Mouse (Mus musculus): ENCODE data around the gene Myl6. TPM values are rescaled to one million over a fixed set of nuclear protein-coding genes. Genes with fewer than 3 reads are reported as not detected.
"Not testable (repeated sequence)": the region's sequence is repeated elsewhere in the genome, so short reads cannot be mapped to it uniquely, and the experiment has no call there.

Gene Myl6
- polyA plus RNA-seq, 1 experiment from 2014 or later, result 852 TPM

DNA sequence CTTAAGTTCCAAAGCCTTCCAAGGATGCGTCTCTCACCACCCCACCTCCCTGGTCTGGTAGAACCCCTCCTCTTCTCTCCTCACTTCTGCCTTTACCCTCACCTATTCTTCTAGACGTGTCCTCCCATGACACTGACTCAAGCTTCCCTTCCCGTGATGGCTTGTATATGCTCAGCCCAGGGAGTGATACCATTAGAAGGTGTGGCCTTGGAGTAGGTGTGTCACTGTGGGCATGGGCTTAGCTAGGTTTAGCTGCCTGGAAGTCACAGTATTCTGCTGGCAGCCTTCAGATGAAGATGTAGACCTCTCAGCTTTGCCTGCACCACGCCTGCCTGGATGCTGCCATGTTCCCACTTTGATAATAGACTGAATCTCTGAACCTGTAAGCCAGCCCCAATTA lies 21.1 kb upstream of the Myl6 start:
- H3K36me3 ChIP-seq (ENCODE audit: control insufficient read depth, insufficient read depth, low read length), result peaks cover 5% of the 10 kb centered on the region; the same call in 1 of the 2 replicates
- H3K27ac ChIP-seq (ENCODE audit: low read length), result no peak overlapping the region
- H3K9ac ChIP-seq (ENCODE audit: low read depth, low read length), result no peak overlapping the region
- peaks cover 8% of the 10 kb centered on the region; the same call in 1 of the 2 replicates for H3K27me3 ChIP-seq (ENCODE audit: control insufficient read depth, insufficient read depth, low read depth, low read length)
- 85% methylated on average over 4 of the region's 4 CpGs for WGBS
- no peaks in the 10 kb centered on the region for H3K9me3 ChIP-seq (replicated peaks; ENCODE audit: control insufficient read depth, low read length, poor library complexity, severe bottlenecking)
- H3K4me2 ChIP-seq (ENCODE audit: low read length), result no peak overlapping the region
- H3K4me3 ChIP-seq (ENCODE audit: low read depth, low read length), result no peak overlapping the region
- ATAC-seq, result no peak
- H3K4me1 ChIP-seq (ENCODE audit: control insufficient read depth, insufficient read depth, low read length), result no peaks in the 10 kb centered on the region; the same call in 1 of the 2 replicates

DNA sequence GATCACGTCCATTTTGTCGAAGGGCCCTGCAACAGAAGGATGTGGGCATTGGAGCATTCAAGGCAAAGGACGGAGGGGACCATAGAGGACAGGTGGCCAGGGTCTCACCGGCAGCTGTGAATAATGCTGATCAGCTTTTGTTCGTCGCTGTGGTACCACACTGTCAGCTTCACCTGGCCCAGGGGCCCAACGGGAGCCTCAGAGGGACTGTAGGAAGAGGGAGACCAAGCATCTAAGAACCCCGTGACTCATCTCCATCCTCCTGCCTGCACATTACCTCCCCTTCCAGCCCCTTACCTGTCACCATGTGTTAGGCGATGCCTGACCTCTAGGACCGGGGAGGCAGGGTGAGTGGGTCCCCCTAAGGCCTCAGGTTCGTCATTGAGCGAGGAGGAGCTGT lies 17.8 kb upstream of the Myl6 start:
- ATAC-seq, result no peak
- no peak overlapping the region for H3K4me2 ChIP-seq (ENCODE audit: low read length)

DNA sequence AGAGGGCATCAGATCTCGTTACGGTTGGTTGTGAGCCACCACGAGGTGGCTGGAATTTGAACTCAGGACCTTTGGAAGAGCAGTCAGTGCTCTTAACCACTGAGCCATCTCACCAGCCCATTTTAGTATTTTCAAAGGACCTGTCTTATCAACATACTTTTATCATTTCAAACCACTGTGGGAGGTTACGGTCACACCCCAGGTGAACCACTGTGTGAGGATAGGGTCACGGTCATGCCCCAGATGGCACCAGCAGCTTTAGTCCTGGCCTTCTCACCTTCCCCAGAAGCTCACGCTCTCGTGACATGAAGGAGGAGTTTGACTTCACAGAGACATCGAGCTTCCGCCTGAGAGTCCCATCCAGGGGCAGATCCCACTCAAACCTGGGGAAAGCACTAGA lies 17.2 kb upstream of the Myl6 start:
- no peak for ATAC-seq
- Histone ChIP-seq H3K27me3 (ENCODE audit: control insufficient read depth, insufficient read depth, low read depth, low read length) (peaks cover 2% of the 10 kb centered on the region; the same call in 1 of the 2 replicates), H3K9me3 (replicated peaks; ENCODE audit: control insufficient read depth, low read length, poor library complexity, severe bottlenecking) (no peaks in the 10 kb centered on the region), H3K9ac (ENCODE audit: low read depth, low read length) (no peak overlapping the region), H3K36me3 (ENCODE audit: control insufficient read depth, insufficient read depth, low read length) (peaks cover 7% of the 10 kb centered on the region; the same call in 1 of the 2 replicates), H3K4me2 (ENCODE audit: low read length) (no peak overlapping the region), H3K27ac (ENCODE audit: low read length) (no peak overlapping the region), H3K4me1 (ENCODE audit: control insufficient read depth, insufficient read depth, low read length) (no peaks in the 10 kb centered on the region; the same call in 1 of the 2 replicates), H3K4me3 (ENCODE audit: low read depth, low read length) (no peak overlapping the region)
- 88% methylated on average over 9 of the region's 9 CpGs for WGBS

More for the DNA sequence above, 17.8 kb upstream of the Myl6 start:
- H3K9ac ChIP-seq (ENCODE audit: low read depth, low read length), result no peak overlapping the region
- no peak overlapping the region for H3K4me3 ChIP-seq (ENCODE audit: low read depth, low read length)
- peaks cover 7% of the 10 kb centered on the region; the same call in 1 of the 2 replicates for H3K36me3 ChIP-seq (ENCODE audit: control insufficient read depth, insufficient read depth, low read length)
- no peak overlapping the region for H3K27ac ChIP-seq (ENCODE audit: low read length)
- no peaks in the 10 kb centered on the region for H3K9me3 ChIP-seq (replicated peaks; ENCODE audit: control insufficient read depth, low read length, poor library complexity, severe bottlenecking)
- no peaks in the 10 kb centered on the region; the same call in 1 of the 2 replicates for H3K4me1 ChIP-seq (ENCODE audit: control insufficient read depth, insufficient read depth, low read length)
- 89% methylated on average over 12 of the region's 12 CpGs for WGBS
- H3K27me3 ChIP-seq (ENCODE audit: control insufficient read depth, insufficient read depth, low read depth, low read length), result peaks cover 4% of the 10 kb centered on the region; the same call in 1 of the 2 replicates

DNA sequence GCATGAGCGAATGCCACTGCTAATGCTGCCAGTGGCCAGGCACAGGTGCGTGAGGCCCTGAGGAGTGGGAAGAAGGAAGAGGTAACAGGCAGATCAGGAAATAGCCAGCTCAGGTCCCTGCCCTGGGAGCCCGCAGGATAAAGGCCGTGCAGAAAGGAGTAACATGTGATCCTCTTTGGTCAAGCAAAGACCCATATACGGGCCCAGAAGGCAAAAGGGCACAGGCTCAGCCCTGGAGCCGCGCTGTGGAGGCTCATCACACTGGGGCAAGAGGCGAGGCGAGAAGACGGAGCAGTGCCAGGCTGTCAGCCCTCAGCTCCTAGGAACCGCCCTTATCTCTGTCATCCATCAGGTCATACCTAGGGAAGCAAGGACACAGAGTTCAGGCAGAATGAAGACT lies 16.4 kb upstream of the Myl6 start:
- H3K4me2 ChIP-seq (ENCODE audit: low read length), result no peak overlapping the region
- H3K9ac ChIP-seq (ENCODE audit: low read depth, low read length), result no peak overlapping the region
- H3K27me3 ChIP-seq (ENCODE audit: control insufficient read depth, insufficient read depth, low read depth, low read length), result no peaks in the 10 kb centered on the region
- peaks cover 4% of the 10 kb centered on the region; the same call in 1 of the 2 replicates for H3K36me3 ChIP-seq (ENCODE audit: control insufficient read depth, insufficient read depth, low read length)
- no peak overlapping the region for H3K4me3 ChIP-seq (ENCODE audit: low read depth, low read length)
- WGBS, result 93% methylated on average over 11 of the region's 11 CpGs
- H3K27ac ChIP-seq (ENCODE audit: low read length), result no peak overlapping the region
- H3K9me3 ChIP-seq (replicated peaks; ENCODE audit: control insufficient read depth, low read length, poor library complexity, severe bottlenecking), result no peaks in the 10 kb centered on the region
- H3K4me1 ChIP-seq (ENCODE audit: control insufficient read depth, insufficient read depth, low read length), result no peaks in the 10 kb centered on the region
- no peak for ATAC-seq

DNA sequence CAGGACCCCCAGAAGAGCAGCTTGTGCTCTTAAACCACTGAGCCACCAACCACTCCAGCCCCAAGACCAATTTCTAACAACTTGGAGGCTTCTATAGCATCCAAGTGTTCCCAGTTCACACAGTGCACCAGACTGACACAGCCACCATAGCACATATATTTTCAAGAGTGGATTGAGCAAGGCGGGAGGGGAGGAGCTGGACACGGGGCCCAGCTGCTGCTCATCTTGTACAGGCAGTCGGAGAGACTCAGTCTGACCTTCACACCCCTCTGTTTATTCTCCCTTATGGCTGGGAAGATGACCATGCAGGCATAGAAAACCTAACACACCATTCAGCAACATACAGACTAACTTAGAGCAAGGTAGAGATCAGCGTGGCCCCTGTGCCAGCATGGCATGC lies 15.9 kb upstream of the Myl6 start:
- H3K4me1 ChIP-seq (ENCODE audit: control insufficient read depth, insufficient read depth, low read length), result no peaks in the 10 kb centered on the region

DNA sequence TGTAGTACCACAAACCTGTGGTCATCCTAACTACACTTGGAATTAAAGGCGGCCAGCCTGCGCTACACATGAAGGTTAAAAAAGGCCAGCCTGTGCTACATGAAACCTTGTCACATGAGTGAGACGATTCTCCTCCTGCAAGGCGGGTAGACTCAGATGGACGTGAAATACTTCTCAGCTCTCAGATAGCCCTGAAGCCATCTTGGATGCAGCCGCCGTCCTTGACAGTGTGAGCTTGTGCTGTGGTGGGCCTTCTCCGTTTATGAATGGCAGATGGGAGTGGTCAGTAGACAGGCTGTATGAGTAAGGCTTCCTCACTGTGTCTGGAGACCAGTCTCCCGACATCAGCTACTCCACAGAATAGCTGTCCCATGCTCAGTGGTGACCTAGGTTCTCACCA lies 15.3 kb upstream of the Myl6 start:
- no peak overlapping the region for H3K9ac ChIP-seq (ENCODE audit: low read depth, low read length)
- H3K4me3 ChIP-seq (ENCODE audit: low read depth, low read length), result no peak overlapping the region
- H3K9me3 ChIP-seq (replicated peaks; ENCODE audit: control insufficient read depth, low read length, poor library complexity, severe bottlenecking), result no peaks in the 10 kb centered on the region
- H3K4me2 ChIP-seq (ENCODE audit: low read length), result no peak overlapping the region
- peaks cover 4% of the 10 kb centered on the region; the same call in 1 of the 2 replicates for H3K36me3 ChIP-seq (ENCODE audit: control insufficient read depth, insufficient read depth, low read length)
- 92% methylated on average over 9 of the region's 9 CpGs for WGBS
- no peaks in the 10 kb centered on the region for H3K27me3 ChIP-seq (ENCODE audit: control insufficient read depth, insufficient read depth, low read depth, low read length)
- H3K27ac ChIP-seq (ENCODE audit: low read length), result no peak overlapping the region
- H3K4me1 ChIP-seq (ENCODE audit: control insufficient read depth, insufficient read depth, low read length), result no peaks in the 10 kb centered on the region
- ATAC-seq, result no peak

More for the DNA sequence above, 15.9 kb upstream of the Myl6 start:
- 88% methylated on average over 4 of the region's 4 CpGs for WGBS
- no peak for ATAC-seq
- Histone ChIP-seq H3K4me2 (ENCODE audit: low read length) (no peak overlapping the region), H3K27me3 (ENCODE audit: control insufficient read depth, insufficient read depth, low read depth, low read length) (no peaks in the 10 kb centered on the region), H3K4me3 (ENCODE audit: low read depth, low read length) (no peak overlapping the region), H3K36me3 (ENCODE audit: control insufficient read depth, insufficient read depth, low read length) (peaks cover 4% of the 10 kb centered on the region; the same call in 1 of the 2 replicates), H3K9me3 (replicated peaks; ENCODE audit: control insufficient read depth, low read length, poor library complexity, severe bottlenecking) (no peaks in the 10 kb centered on the region), H3K9ac (ENCODE audit: low read depth, low read length) (no peak overlapping the region), H3K27ac (ENCODE audit: low read length) (no peak overlapping the region)

DNA sequence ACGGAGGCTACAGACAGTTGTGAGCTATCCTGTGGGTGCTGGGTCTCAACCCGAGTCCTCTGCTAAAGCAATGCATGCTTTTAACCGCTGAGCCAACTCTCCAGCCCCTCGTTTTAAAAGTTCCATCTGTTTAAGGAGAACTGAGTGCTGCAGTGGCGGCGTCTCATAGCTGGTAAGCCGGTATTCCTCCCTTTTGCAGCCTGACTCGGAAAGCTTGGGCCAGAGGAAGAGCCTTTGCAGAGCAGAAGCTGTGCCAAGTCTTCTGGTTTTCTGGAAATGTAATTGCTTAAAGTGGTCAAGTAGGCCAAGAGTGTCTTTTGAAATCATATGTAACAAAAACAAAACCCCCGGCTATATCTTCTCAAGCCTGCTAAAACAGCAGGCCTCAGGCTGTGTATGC lies 14.3 kb upstream of the Myl6 start:
- Histone ChIP-seq H3K27ac (ENCODE audit: low read length) (no peak overlapping the region), H3K9ac (ENCODE audit: low read depth, low read length) (no peak overlapping the region), H3K36me3 (ENCODE audit: control insufficient read depth, insufficient read depth, low read length) (peaks cover 4% of the 10 kb centered on the region; the same call in 1 of the 2 replicates), H3K4me1 (ENCODE audit: control insufficient read depth, insufficient read depth, low read length) (no peaks in the 10 kb centered on the region), H3K27me3 (ENCODE audit: control insufficient read depth, insufficient read depth, low read depth, low read length) (no peaks in the 10 kb centered on the region), H3K9me3 (replicated peaks; ENCODE audit: control insufficient read depth, low read length, poor library complexity, severe bottlenecking) (no peaks in the 10 kb centered on the region), H3K4me2 (ENCODE audit: low read length) (no peak overlapping the region), H3K4me3 (ENCODE audit: low read depth, low read length) (no peak overlapping the region)
- no peak for ATAC-seq
- WGBS, result 84% methylated on average over 9 of the region's 9 CpGs

DNA sequence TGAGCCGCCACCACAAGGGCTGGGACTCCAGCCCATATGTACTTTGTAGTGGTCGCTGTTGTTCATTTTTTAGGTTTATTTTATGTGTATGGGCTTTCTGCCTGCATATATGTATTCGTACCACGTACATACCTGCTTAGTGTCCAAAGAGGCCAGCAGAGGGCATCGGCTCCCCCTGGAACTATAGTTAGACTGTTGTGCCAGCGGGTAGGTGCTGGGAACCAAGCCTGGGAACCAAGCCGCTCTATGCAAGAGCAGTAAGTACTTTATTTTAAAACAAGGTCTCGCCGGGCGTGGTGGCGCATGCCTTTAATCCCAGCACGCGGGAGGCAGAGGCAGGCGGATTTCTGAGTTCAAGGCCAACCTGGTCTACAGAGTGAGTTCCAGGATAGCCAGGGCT lies 12.0 kb upstream of the Myl6 start:
- Histone ChIP-seq H3K4me3 (ENCODE audit: low read depth, low read length) (no peak overlapping the region), H3K9ac (ENCODE audit: low read depth, low read length) (no peak overlapping the region), H3K4me1 (ENCODE audit: control insufficient read depth, insufficient read depth, low read length) (no peaks in the 10 kb centered on the region), H3K27ac (ENCODE audit: low read length) (no peak overlapping the region), H3K36me3 (ENCODE audit: control insufficient read depth, insufficient read depth, low read length) (peaks cover 4% of the 10 kb centered on the region; the same call in 1 of the 2 replicates), H3K27me3 (ENCODE audit: control insufficient read depth, insufficient read depth, low read depth, low read length) (no peaks in the 10 kb centered on the region), H3K4me2 (ENCODE audit: low read length) (no peak overlapping the region), H3K9me3 (replicated peaks; ENCODE audit: control insufficient read depth, low read length, poor library complexity, severe bottlenecking) (no peaks in the 10 kb centered on the region)
- no peak for ATAC-seq
- WGBS, result 96% methylated on average over 14 of the region's 14 CpGs

DNA sequence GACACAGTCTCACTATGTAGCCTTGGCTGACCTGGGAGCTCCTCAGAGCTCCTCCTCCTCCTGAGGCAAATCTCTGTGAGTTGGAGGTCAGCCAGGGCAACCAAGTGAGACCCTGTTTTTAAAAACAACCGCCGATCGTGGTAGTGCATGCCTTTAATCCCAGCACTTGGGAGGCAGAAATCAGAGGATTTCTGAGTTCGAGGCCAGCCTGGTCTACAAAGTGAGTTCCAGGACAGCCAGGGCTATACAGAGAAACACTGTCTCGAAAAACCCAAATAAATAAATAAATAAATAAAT lies 11.4 kb upstream of the Myl6 start:
- not testable (repeated sequence) for H3K4me2 ChIP-seq (ENCODE audit: low read length); H3K4me3 ChIP-seq (ENCODE audit: low read depth, low read length); H3K4me1 ChIP-seq (ENCODE audit: control insufficient read depth, insufficient read depth, low read length); H3K27ac ChIP-seq (ENCODE audit: low read length); H3K27me3 ChIP-seq (ENCODE audit: control insufficient read depth, insufficient read depth, low read depth, low read length); H3K9ac ChIP-seq (ENCODE audit: low read depth, low read length); H3K9me3 ChIP-seq (replicated peaks; ENCODE audit: control insufficient read depth, low read length, poor library complexity, severe bottlenecking); H3K36me3 ChIP-seq (ENCODE audit: control insufficient read depth, insufficient read depth, low read length); ATAC-seq
- 77% methylated on average over 5 of the region's 5 CpGs for WGBS
